Mouse (Mus musculus) naive thymus-derived CD4-positive, alpha-beta T cell, adult 5 months (primary cell): ENCODE results near the gene Rtf2. TPM values are rescaled to one million over a fixed set of nuclear protein-coding genes. Genes with fewer than 3 reads are reported as not detected.

Experiments used
- polyA plus RNA-seq: library from polyadenylated mRNA; unstranded; fragments of 100-300 nt; shearing (Covaris generic); gene quantifications from one replicate; pipeline ENCODE4 v1.2.1, GENCODE M21; 2017

The Rtf2 gene
- 70.7 TPM for polyA plus RNA-seq

DNA sequence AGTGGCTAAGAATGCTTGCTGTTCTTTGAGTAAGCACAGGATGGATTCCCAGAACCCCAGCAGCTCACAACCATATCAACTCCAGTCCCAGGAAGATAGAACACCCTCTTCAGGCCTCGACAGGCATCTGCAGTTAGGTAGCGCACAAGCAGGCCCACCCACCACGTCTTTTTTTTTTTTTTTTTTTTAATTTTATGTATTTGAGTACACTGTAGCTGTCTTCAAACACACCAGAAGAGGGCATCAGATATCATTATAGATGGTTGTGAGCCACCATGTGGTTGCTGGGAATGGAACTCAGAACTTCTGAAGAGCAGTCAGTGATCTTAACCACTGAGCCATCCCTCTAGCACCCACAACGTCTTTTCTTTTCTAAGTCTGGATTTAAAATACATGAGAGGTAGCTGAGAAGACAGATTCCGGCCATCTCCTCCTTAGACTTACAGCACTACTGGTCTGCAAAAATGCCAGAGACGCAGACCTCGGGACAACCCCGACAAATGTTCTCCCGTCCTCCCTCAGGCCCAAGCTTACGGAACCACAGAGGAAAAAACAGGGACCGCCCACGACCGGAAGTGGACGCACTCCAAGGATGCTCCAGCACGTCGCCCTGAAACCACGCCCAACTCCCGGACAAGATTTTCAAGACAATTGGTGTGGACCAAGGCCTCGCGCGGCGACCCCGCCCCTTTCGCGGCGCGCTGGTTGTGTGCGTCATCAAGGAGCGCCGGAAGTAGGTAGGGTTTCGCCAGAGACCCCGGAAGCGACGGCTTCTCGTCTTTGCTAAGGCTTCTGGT is at the start of gene Rtf2:
Gene Rtf2 (plus strand): TSS at position 714 of the 797 bp plus-strand sequence.

DNA sequence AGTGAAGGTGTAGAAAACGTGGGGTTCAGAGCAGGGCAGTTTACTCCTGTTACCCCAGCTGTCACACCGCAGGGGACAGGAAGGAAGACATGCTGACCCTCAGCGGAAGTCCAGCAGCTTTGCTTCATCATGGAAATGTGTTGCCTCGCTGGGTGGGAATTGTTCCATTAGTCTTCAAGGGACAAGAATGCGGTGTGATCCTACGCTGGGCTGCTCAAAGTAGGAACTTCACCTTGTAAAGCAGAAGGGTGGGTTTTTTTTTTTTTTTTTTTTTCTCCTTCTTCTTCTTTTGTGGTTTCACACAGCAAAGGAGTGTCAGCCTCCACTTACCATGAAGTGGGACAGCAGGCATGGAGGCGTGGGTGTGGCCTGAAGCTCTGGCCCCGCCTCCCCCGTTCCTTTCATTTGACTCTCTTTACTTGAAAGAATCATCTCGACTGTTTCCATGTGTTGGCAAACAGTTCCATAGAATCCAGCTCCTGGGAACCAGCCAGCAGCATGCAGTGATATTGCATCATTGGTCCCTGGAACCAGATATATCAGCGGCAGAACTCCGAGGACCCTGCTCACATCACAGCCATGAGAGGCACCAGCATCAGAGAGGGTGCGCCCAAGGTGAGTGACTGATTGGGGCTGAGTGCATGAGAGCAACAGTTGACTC is 46.8 kb upstream of the Rtf2 start, which contains the start of gene Cass4:
Gene Cass4 (plus strand): TSS at position 404 of the 661 bp plus-strand sequence.

DNA sequence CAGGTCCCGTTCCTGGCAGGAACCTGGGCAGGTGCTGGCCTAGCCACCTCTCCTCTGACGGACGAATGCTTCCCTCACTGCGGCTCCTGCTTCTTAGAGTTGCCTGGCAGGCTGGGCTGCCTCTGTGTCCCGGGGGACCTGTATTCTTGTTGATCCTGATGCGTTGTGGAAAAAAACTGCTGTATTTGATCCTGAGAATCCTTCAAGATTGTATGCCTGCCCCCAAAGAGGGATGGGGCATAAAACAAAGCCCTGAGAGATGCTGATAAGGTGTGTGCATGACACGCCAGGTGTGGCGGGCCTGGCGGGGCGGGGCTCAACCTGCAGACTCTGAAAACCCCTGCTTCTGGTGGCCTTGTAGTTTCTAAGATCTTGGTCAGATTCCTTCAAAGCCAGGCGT is 18.1 kb downstream of the Rtf2 start, which contains the start of gene Gcnt7:
Gene Gcnt7 (minus strand): TSS at position 101 of the 400 bp plus-strand sequence.

DNA sequence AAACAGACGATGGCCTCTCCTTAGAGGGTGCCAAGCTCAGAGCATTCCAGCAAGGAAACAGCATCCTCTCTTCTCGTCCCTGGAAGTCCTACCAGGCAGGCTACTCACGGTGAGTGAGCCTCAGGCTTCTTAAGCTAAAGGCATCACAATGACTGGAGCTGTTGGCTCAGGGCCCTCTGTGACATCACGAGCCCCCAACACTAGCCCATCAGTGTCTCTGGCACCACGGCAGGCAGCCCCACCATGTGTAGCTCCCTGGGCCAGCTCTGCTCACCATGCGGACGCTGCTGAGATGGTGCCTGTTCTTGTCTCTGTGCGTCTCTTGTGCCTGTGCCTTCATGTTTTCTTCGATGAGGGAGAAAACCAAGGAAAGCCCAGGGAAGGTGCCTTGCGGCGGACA is 32.0 kb downstream of the Rtf2 start, which contains the start of gene Fam209:
Gene Fam209 (plus strand): TSS at position 203 of the 400 bp plus-strand sequence.

Other genes starting within 250 kb of the Rtf2 start
- gene Mc3r, start 192.1 kb upstream of the Rtf2 start, polyA plus RNA-seq, result not detected
- gene Fam210b, start 95.0 kb upstream of the Rtf2 start, polyA plus RNA-seq, result 13.9 TPM
- 4.3 TPM for gene Aurka, start 70.0 kb upstream of the Rtf2 start, polyA plus RNA-seq
- gene Cstf1, start 69.9 kb upstream of the Rtf2 start, polyA plus RNA-seq, result 23.6 TPM
- gene Cass4, start 46.8 kb upstream of the Rtf2 start, polyA plus RNA-seq, result 0.45 TPM
- 6.3 TPM for gene Gcnt7, start 18.0 kb downstream of the Rtf2 start, polyA plus RNA-seq
- not detected for gene Fam209, start 32.0 kb downstream of the Rtf2 start, polyA plus RNA-seq
- not detected for gene Tfap2c, start 109.0 kb downstream of the Rtf2 start, polyA plus RNA-seq